Mouse (Mus musculus): ENCODE data around the gene Tpm3.

The Tpm3 gene

DNA sequence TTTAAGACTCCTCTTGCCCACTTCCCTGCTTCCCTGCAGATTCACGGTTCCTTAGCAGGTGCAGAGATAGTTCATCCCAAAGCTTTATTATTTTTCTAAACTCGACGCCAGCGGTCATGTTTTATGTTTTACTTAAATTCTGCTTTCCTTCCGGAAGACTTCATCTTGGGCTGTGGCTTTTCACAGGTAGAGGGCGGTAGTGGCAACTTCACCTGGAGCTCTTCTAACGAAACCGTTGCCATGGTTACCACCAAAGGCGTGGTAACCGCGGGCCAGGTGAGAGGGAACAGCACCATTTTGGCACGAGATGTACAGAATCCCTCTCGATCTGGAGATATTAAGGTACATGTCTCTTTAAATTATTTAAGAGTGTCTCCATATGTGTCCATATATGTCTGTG, 64.2 kb downstream of the Tpm3 start:
- DNase-seq (ENCODE audit: low spot score): no peak

- DNase-seq (ENCODE audit: low spot score): no peak
These were observed 65.2 kb downstream of the Tpm3 start for GRCm38 (mm10) chr3:90137606-90138005.

- DNase-seq (ENCODE audit: low spot score): no peak
These were observed 67.5 kb downstream of the Tpm3 start for GRCm38 (mm10) chr3:90139962-90140361.

GRCm38 (mm10) chr3:90145461-90145860, 73.0 kb downstream of the Tpm3 start:
- DNase-seq (ENCODE audit: low spot score): no peak

DNA sequence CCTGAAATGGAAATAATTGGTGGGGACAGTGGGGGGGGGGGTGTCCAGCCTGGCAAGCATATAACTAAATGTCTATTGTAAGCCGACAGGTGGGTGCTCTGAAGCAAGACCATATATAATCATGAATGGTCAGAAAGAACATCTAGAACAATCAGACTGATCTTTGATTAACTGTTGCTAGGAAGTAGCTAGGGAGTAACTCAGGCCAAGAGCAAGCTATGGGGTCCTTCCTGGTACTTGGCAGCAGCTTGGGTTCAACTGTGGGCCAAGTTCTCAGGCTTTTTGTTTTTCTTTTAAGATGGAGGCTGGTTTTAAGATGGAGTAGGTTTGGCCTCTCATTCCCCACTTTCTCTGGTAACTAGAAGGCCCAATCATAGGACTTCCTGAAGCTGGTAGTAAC, 74.2 kb downstream of the Tpm3 start:
- no peak for DNase-seq (ENCODE audit: low spot score)

Measured in T-cell, adult 2 months (primary cell).